Mouse (Mus musculus) cortical plate, adult 2 months (tissue): ENCODE measurements around the gene Ntm.

Experiments
- CTCF ChIP-seq: fragments of 200-500 bp; IDR thresholded peaks from 2 replicates; pipeline ENCODE4 v1.5.1; 2011; ENCODE audit warnings: mild to moderate bottlenecking, control low read depth, low read length; ENCODE audit not compliant: insufficient read depth; ENCODE audit errors: extremely low read depth
- POLR2A ChIP-seq: fragments of 200-500 bp; IDR thresholded peaks from 2 replicates; pipeline ENCODE4 v1.6.1; 2011; ENCODE audit warnings: mild to moderate bottlenecking, low read length, control low read depth; ENCODE audit not compliant: insufficient read depth; ENCODE audit errors: extremely low read depth

- no peak for TF ChIP-seq CTCF
- no peak for TF ChIP-seq POLR2A
Measured at GRCm38 (mm10) chr9:29092443-29092842, 870.5 kb downstream of the Ntm start.
